Mouse (Mus musculus) urinary bladder, postnatal 14 days (tissue): Measurements from ENCODE around the gene Glis2.

ENCODE experiments used
- DNase-seq: peaks from one replicate; pipeline ENCODE4 v3.0.0; 2021; ENCODE audit warnings: low spot score

Gene Glis2

GRCm38 (mm10) chr16:4640267-4641005 lies 45.9 kb downstream of the Glis2 start:
- DNase-seq: peak; percentile 64

GRCm38 (mm10) chr16:4641119-4641838 lies 46.8 kb downstream of the Glis2 start:
- no peak for DNase-seq

DNA sequence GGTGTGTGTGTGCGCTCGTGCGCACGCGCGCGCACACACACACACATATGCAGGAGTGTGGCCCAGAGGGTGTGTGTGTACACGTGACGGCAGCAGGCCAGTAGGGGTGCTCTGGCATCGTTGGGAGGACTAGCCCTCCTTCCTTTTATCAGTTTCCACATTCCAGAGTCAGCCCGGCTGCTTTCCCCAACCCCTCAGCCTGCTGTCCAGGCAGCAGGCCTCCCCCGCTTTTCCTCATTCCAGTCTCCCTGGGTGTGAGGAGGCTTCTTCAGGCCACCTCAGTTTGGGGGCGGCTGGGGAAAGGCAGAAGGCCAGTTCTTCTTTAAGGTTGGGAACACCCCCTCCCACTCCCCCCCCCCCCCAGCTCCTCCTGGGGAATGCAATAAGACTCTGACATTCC lies 47.7 kb downstream of the Glis2 start:
- DNase-seq: peak; percentile 81

GRCm38 (mm10) chr16:4642937-4643336 lies 48.4 kb downstream of the Glis2 start:
- no peak for DNase-seq

- DNase-seq: peak; percentile 76
Measured at GRCm38 (mm10) chr16:4643670-4644419, 49.3 kb downstream of the Glis2 start.

DNA sequence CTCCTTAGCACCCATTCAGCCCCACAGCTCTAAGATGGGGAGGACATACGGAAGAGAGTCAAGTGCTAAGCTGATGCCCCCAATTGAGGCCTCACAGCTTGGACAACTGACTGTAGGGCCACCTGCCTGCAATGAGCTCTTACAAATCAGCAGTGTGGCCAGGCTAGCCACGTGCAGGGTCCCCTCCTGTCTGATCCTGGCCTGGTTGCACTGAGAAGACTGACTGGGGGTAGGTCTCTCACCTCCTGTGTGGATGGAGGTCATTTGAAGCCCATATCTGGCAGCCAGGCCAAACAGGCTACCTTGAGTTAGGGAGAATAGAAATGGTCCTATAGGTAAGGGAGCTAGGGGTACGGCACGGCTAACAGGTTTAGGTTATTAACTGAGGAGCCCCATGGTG lies 51.4 kb downstream of the Glis2 start:
- no peak for DNase-seq

GRCm38 (mm10) chr16:4646831-4647230 lies 52.3 kb downstream of the Glis2 start:
- no peak for DNase-seq

GRCm38 (mm10) chr16:4647651-4648141 lies 53.2 kb downstream of the Glis2 start:
- peak; percentile 59 for DNase-seq

DNA sequence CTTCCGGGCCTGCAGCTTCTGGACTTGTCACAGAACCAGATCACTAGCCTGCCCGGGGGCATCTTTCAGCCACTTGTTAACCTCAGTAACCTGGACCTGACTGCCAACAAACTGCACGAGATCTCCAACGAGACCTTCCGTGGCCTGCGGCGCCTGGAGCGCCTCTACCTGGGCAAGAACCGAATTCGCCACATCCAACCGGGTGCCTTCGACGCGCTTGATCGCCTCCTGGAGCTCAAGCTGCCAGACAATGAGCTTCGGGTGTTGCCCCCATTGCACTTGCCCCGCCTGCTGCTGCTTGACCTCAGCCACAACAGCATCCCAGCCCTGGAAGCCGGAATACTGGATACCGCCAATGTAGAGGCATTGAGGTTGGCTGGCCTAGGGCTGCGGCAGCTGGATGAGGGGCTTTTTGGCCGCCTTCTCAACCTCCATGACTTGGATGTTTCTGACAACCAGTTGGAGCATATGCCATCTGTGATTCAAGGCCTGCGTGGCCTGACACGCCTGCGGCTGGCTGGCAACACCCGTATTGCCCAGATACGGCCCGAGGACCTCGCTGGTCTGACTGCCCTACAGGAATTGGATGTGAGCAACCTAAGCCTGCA lies 54.0 kb downstream of the Glis2 start:
- DNase-seq: no peak

DNA sequence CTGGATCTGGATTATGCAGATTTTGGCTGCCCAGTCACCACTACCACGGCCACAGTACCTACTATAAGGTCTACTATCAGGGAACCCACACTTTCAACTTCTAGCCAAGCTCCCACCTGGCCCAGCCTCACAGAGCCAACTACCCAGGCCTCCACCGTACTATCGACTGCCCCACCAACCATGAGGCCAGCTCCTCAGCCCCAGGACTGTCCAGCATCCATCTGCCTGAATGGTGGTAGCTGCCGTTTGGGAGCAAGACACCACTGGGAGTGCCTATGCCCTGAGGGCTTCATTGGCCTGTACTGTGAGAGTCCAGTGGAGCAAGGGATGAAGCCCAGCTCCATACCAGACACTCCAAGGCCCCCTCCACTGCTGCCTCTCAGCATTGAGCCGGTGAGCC lies 54.7 kb downstream of the Glis2 start:
- DNase-seq: no peak

- DNase-seq: no peak
Measured at GRCm38 (mm10) chr16:4649692-4650091, 55.2 kb downstream of the Glis2 start.

- DNase-seq: no peak
Measured at GRCm38 (mm10) chr16:4650161-4650560, 55.6 kb downstream of the Glis2 start.

GRCm38 (mm10) chr16:4651081-4651480 lies 56.6 kb downstream of the Glis2 start:
- no peak for DNase-seq

DNA sequence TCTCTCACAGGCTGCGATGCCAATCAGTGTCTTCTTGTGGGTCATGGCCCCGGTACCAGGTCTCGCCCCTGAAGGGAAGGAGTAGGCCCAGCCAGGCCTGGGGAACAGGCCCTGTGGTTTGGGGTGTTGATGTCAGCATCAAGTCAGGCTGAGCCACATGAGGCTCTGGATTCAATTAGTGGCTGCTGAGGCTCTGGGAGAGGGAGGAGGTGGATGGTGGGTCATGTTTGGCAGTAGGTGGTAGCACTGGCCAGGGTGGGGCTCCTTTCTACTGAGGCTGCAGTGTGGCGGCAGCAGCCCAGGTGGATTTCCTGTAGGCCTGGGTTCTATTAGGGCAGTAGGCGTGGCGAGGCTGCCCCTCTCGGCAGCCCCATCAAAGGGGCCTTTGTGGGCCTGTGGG lies 57.1 kb downstream of the Glis2 start:
- no peak for DNase-seq

GRCm38 (mm10) chr16:4652707-4653416 lies 58.3 kb downstream of the Glis2 start:
- DNase-seq: no peak

GRCm38 (mm10) chr16:4654706-4655105 lies 60.2 kb downstream of the Glis2 start:
- DNase-seq: no peak

DNA sequence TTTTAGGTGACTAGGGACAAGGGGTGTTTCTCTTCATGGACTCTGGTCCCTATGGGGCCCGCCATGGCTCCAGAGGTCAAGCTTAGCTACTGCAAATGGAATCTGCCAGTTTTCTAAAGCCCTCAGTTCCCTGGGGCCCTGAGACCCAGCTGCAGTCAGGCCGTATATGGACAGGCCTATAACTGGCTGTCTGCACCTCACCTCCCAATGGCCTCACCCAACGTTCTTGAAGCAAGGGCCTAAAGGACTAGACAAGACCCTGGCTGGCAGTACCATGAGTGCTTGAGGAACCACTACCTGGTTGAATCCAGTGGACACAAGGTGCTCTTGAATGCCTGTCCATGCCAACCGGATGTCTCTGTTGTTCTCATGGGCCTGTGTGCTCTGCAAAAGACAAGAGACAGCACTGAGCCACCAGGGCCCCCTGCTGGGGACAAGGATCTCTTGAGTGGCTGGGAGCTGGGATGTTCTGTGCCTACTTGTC lies 60.8 kb downstream of the Glis2 start:
- DNase-seq: no peak

DNA sequence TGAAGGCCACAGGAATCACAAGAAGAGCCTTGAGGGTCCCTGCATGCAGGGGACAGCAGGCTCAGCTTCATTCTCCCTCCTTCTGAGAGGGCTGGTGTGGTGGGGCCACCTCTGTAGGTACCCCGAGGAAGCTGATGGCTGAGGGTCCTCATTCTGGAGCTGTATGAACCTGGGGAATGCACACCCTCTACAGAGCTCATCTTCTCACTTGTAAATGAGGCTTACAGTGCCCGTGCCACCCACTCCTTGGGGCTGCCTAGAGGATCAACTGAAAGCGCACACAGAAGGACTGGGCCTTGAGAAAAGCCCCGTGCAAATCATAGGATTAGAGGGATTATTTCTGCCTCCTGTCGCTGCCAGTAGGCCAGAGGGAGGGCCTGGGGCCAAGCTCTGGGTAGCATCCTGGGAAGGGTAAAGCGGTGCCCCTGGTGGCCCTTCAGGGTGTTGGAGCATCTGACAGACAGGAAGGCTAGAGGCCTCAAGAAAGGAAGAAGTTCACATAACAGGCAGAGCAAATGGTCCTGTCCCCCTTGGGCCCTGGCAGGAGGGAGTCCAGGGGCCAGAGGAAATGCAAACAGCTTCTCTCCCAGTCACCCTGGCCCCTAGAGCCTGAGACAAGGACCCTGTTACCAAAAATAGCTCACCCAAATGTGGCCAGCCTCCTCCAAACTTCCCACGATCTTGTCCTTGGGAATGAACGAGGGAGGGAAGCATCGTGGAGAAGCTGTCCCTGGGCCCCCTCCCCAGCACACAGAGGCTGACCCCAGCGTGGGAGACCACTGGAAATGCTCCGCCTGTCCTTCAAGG lies 61.5 kb downstream of the Glis2 start:
- no peak for DNase-seq

DNA sequence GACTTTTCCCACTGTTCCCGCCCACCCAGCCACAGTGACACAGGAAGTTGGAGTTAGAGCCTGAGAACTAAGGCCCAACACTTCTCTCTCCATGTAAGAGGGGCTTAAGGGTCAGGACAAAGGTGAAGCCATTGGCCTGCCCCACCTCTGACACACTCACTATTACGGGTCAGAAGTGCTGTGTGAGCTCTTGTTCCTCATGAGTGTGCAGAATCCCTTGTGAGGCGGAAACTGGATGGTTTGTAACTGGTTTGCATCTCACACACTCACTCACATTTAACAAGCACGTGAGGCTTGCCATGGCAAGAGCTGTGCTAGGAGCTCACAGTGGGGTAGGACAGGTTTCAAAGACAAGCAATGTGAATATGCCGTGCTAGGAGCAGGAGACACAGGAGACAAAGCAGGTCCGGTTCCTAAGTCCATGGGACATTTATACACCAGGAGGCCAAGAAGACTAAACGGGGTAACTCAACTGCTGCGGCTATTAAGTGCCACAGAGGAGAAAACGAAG lies 62.1 kb downstream of the Glis2 start:
- DNase-seq: no peak

GRCm38 (mm10) chr16:4658781-4659245 lies 64.3 kb downstream of the Glis2 start:
- no peak for DNase-seq
